Mouse (Mus musculus) testis, postnatal 14 days (tissue): ENCODE data around the gene Cyp2s1.
"Not testable (repeated sequence)": the region's sequence is repeated elsewhere in the genome, so short reads cannot be mapped to it uniquely, and the experiment has no call there.

Source experiments
- DNase-seq: peaks from one replicate; pipeline ENCODE4 v3.0.0; 2021; ENCODE audit warnings: low spot score

Cyp2s1 gene

DNA sequence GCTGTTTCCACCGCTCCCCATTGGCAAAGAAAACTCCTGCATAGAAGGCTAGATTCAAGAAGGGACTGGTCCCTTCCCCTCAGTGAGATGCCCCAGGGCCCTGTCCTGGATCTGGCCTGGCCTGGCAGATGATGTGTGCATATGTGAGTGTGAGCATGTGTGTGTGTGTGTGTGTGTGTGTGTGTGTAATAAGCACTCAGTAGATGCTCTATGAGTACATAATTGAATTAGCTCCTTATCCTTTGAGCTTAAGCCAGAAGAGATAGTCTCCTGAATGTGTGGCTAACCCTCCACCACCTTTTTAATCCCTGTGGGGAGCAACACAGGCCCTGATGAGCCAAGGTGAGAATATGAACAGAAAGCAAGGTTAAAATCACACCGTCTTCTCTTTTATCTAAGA is 5.0 kb downstream of the Cyp2s1 start:
- no peak for DNase-seq

DNA sequence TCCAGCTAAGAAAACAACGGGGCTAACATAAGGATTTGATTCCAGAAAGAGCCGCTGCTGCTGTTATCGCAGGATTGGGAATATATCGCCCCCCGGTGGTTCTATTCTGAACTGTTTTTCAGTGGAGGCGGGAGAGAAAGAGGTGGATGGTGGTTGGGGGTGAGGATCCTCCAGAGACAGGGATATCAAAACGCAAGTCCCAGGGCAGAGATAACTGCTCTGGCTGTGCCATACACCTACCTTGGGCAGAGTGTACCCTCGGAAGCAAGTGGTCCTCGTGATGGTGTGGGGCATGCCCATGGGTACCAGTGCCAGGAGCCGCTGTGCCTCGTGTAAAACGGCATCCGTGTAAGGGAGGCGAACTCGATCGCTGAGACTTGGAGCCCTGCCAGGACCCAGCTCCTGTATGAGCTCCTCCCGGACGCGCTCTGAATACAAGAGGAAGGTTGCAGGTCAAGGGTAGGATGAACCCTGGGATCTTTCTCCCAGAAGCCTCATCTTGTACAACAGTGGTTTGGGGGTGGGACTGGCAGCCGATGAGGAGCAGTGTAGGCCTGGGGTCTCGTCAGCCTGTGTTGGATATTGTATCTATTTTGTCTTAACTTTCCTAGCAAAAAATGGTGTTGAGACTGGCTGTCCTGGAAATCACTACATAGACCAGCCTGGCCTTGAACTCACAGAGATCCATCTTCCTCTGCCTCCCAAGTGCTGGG is 10.9 kb downstream of the Cyp2s1 start:
- peak; percentile 79 for DNase-seq

DNA sequence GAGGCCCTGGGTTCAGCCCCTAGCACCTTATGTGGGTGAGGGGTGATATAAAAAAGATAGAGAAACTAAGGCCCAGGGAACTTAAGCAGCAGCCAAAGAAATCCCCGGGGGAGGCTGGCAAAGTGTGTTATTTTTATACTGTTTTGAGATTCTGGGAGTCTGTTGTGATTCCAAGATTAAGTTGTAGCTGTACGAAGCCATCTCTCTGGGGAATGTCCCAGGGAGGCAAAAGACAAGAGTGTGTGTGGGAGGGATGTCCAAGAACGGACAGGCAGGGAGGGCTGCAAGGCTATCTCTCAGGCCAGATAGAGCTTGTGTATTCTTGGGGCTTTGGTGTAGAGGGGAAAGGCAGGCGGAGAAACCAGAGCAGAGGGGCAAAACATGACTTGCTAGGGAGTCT is 11.9 kb downstream of the Cyp2s1 start:
- peak; percentile 77 for DNase-seq

DNA sequence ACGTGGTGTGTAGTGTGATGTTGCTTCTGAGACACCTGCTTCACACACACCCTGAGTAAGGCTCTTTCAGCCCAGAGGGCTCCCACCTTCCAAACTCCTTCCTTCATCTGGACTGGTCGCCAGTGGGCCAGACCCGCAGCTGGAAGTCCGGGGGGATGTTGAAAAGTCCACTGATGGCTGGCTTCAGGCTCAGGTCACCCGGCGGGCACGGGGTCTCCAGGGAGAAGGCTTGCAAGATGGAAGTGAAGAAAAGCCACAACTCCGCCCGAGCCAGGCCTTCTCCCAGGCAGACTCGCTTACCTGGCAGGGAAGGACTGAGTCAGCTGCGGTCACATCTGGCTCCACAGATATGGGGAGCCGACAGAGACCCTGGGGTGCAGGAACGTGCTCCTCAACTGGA is 13.3 kb downstream of the Cyp2s1 start:
- no peak for DNase-seq

DNA sequence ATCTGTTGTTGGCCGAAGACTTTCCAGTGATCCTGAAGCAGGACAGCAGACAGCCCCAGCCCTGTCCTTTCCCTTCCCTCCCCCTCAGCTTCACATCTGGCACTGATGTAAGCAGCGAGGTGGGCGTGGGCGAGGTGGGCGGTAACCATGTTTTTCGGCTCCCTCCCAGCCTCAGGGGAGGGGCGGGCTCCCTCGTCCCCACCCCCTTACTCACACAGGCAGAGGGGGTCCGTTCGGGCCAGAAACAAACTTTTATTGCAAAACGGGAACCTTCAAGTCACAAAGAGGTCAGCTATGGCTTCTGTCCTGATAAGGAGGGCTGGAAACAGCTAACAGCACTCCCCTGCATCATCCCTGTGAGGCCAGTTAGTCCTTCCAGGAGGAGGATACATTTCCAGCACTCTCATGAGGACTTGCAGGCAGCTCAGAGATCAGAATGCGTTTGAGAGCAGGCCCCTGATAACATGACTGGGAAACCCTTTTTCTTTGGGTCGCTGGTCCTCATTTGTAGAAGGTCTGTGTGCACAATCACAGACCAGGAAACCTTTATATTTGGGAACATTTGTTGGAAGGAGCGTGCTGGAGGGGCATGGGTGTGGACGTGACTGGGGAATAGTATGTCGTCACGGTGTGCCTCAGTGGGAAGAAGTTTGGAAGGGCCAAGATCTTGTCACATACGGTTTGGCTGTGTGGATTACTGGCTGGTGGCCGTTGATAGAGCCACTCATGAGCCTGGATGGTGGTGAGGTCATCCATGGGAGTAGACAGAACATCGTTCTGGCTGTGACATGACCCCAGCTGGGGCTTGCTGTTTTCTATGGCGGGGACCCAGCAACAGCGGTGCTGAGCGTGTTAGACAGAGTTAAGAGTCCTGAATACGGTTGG is 14.2 kb downstream of the Cyp2s1 start:
- peak; percentile 85 for DNase-seq

DNA sequence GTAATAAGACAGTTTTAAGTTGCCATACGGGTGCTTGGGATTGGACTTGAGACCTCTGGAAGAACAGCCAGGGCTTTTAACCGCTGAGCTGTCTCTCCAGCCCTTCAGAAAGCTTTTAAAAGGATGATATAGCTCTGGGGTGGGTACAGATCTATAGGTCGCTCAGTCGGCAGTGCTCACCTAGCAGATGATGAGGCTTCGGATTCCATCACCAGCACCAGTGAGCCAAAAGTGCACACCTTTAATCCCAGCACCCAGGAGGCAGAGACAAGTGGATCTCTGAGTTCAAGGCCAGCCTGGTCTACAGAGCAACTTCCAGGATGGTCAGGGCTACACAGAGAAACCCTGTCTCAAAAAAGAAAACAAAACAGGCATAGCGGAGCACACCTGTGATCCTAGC is 15.7 kb downstream of the Cyp2s1 start:
- DNase-seq: no peak

DNA sequence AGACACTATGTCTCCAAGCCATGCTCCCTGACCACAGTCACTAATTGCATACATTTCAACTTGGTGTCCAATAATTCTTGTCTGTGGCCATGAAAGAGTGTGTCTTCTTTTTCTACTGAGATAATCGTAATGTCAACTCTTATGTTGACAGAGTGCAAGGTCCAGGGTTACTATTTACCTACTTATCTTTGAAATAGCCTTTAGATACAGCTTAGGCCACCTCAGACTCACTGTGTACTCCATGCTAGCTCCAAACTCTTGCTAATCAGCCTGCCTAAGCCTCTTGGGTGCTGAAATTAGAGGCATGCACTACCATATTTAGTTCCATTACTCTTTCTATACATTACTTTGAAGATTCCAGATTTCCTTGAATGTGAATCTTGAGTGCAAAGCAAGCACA is 17.3 kb downstream of the Cyp2s1 start:
- DNase-seq: no peak

DNA sequence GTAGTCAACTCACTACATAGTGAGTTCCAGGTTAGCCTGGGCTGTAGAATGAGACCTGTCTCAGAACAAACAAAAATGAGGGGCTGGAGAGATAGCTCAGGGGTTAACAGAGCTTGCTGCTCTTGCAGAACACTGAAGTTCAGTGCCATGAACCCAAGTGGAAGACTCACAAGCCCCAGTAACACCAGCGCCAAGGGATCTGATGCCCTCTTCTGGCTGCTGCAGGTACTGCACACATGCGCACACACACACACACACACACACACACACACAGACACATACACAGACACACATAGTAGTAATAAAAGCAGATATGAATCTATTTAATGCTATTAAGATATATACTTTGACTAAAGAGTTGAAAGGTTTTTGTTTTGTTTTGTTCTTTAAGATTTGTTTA is 18.2 kb downstream of the Cyp2s1 start:
- no peak for DNase-seq

DNA sequence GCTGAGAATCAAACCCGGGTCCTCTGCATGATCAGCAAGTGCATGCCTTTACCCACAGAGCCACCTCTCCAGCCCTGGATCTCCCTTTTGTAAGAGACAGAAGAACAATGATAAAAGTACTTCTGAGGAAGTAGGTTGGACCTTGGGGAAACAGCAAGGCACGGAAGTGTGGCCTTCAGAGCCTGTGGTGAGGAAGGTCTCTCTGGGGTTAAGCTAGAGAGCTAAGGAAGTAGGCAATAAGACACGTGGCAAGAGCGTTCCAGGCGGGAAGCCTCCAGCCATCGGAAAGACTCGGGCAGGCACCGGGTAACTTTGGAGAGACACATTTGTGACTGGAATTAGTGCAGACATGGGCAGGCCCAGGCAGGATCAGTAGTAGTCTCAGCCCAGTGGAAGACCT is 21.9 kb downstream of the Cyp2s1 start:
- no peak for DNase-seq

DNA sequence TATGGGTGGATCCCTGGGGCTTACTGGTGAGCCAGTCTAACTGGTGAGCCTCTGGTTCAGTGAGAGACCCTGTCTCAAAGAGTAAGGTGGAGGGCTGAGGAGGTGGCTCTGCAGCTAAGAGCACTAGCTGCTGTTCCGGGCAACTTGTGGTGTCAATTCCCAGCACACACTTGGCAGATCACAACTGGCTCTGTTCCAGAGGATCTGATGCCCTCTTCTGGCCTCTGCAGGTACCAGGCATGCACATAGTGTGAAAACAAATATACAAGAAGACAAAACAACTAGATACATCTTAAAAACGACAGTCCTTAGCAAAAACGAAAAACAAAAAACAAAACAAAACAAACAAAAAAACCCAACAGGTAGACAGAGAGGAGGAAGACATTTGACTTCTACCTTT is 23.0 kb downstream of the Cyp2s1 start:
- no peak for DNase-seq

DNA sequence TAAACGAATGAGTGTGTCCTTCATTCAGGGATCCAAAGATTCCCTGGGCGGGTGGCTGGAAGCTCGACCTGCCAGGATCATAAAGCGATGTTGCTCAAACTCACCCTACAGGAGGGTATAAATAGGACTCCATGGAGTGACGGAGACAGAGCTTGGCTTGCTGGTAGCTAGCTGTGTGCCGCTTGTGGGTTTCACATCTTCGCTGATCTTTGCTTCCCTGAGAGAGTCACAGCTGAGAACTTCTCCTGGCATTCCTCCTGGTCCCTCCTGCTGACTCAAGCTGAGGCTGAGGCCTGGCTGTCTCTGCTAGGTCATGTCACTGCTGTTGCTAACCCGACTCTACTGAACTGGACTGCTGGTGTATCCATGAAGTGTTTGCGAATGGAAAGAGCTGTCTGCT is 23.7 kb downstream of the Cyp2s1 start:
- DNase-seq: not testable (repeated sequence)

DNA sequence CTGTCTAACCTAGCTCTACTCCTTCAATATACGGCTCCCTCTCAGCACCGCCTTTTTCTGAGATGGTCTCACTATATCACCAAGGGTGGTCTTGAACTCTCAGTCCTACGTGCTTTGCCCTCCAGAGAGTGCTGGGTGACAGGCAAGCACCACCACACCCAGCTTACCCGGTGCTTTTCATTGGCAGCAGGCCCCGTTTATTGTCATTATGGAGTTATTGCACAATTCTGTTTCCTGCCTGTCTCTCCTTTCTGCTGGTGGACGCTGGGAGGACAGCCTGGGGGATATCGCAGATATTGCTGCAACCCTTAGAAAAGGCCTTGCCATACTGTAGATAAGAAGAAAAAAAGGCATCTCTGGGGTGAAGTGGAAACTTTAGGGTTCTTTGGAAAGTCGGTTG is 26.1 kb downstream of the Cyp2s1 start:
- DNase-seq: no peak

DNA sequence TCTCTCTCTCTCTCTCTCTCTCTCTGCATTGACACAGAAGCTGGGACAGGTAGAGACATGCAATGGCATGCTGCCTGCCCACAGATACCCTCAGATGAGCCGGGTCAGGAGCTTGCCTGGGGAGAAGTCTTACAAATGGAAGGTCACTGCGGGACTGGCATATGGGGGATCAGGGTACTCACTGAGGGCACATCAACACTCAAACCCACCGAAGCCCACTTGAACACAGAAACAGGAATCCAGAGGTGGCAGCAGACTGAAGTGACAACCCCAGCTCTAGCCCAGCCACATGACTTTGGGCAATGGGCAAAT is 27.6 kb downstream of the Cyp2s1 start:
- no peak for DNase-seq

DNA sequence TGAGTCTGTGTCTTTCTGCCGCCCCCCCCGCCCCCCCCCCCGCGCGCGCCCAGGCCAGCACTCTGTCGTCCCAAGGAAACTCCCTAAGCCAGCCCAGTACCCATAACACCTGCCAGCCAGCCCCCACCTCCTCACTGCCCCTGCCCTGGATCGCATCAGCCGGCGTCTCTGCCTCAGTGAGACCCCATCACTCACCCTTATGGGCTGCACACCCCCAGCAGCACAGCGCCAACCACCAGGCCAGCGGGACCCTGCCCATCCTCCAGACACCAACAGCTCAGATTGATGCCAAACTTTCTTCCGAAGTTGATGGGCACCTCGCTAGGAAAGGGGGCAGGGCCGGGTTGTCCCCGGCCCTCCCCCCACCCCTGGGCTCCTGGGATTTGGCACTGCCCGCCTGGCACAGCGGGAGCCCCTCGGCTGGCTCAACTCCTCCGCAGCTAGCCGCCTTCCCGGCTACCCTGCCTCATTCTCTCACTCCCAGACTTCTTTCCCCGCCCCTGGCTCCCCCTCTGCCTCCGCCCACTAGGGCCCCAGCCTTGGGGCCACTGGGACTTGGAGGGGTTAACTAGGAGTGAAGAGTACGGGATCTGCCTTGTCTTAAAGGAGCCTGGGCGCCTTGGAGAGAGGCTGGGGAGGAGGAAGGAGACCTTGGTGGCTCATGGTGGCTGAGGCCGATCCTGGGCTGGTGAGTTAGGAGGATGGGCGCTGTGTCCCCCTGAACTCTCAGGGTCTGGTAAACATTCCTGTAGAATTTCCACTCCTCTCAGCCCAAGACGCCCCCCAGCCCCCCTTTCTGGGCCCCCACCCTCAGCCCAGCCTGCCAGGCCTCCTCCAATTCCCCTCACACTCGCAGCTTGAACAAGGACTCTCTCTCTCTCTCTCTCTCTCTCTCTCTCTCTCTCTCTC is 28.2 kb downstream of the Cyp2s1 start, which contains the start of gene Axl:
TSS of gene Axl (minus strand) at position 486 of the 909 bp plus-strand sequence.
- DNase-seq: peak; percentile 84

DNA sequence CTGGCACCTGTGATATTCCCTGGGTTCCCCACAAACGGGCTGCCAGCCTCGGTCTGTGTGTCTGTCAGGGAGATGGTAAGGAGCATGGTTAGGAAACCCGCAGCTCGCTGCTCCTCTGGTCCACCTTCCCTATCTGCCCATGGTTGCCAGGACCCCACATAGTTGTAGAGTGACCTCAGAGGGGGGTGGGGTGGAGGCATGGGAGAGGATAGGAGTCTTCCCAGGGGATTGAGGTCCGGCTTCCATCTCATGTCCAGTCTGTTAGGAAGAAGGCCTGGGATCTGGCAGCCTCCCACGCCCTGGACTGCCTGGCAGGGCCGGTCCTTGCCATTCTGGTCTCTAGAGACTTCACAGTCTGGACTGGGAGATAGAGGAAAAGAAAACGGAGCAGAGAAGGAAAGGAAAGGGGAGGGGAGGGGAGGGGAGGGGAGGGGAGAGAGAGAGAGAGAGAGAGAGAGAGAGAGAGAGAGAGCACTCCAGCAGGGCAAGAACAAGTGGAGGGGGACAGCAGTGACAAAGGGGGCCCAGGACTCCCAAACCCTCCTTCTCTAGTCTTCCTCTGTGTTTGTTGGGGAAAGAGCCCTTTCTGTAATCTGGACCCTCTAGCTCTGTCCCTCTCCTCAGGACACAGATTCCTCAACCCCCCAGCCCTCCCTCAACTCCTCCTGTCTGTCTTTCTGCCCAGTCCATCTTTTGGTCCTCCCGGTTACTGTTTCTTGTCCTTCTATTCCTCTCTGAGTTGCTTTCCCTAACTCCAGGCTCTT is 29.1 kb downstream of the Cyp2s1 start:
- DNase-seq: no peak

DNA sequence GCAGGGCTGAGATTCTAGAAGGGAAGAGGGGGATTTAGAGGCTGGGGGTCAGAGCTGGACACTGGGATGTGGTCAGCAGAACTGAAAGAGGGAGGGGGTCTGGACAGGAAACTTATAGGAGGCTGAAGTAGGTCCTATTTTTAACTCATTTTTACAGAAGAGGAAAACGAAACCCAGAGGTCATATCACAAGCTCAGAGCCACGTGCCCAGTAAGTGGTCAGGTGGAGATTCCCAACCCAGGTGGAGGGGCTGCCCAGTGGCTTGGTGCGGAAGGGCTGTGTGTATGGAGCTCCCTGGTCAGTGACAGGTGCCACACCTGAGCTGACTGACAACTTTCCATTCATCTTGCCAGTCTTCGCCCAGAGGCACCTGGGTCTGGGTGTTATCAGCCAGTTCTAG is 29.7 kb downstream of the Cyp2s1 start:
- no peak for DNase-seq

DNA sequence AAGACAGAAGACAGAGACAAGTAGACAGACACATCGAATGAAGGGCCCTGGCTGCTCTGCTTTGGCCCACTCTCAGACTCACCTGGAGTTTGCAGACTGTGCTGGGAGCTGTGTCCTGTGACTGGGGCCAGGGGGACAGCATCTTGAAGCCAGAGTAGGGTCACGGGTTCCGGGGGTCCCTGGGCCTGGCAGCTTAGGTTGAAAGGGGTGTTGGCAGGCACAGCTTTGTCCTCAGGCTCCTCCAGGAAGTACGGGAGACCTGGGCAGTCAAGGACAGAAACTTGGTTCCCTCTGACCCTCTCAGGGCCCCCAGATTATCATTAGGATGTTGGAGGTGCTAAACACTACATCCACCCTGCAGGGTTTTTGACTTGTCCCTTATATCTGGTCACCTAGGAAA is 31.0 kb downstream of the Cyp2s1 start:
- DNase-seq: no peak

DNA sequence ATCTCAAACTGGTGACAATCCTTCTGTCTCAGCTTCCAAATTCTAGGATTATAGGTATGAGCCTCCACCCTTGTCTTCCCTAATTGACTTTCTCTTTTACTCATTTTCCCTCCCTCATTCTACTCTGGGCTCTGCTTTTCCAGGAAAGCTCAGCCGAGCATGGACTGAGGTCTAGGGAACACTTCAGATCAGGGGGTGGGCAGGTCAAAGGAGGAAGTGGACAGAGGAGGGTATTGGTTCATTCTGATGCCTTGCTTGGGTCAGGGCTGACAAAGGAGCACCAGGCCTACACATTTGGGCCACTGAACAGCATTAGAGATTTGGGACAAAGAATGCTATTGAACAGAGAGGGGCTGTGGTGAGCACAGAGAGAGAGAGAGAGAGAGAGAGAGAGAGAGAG is 31.9 kb downstream of the Cyp2s1 start:
- no peak for DNase-seq

DNA sequence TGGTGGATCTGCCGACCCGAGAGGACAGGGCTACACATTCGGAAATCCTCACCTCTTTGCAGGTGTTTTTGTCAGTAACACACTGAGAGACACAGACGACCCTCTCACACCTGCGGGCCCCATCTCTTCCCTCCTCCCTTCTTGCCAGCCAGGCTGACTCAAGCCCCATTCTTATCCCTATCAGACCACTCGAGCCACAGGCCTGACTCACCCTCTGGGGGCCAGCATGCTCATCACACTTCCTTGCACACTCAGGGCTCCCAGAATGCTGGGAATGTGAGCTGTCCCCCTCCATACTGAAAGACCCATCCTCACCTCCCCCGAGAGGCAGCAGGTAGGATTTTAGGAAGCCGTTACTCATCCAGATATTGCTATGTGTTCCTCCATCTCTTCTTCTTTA is 33.0 kb downstream of the Cyp2s1 start:
- no peak for DNase-seq

DNA sequence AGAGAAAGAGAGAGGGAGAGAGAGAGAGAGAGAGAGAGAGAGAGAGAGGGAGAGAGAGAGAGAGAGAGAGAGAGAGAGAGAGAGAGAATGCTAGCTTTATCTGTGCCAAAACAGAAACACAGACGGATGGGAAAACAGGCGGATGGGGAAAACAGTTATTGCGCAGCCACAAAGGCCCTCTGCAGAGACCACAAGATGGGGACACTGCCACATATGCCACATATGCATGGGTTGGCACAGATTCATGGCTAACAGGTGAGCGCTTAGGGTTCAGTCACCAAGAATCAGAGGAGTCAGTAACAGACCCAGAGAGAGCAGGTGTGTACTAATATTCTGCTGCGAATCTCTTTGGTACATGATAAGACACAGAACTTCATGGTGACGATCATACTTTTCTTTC is 34.0 kb downstream of the Cyp2s1 start:
- DNase-seq: no peak

DNA sequence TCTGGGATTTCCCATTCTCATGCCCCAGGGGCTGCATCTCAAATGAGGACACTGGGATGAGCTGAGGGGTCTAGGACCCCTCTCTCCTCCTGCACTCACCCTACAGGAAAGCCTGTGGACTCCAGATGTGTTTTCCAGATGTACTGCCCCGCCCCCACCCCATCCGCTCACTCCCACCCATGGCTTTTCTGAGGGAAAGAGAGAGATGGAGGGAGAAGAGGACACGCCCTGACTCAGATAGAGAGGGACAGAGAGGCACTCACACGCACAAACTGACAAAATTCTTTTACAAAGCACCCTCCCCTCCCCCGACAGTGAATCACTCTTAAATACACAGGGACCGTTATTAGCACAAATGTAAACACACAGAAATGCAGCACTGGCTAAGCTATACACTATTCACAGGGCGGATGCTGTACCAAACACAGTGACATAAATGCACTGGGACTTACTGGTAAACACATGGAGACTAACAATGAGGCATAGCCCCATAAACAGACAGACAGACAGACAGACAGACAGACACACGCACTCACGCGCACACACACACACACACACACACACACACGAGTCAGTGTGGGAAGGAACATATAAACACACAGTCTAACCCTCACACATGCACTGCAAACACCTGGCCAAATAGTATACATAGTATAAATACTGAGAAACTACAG is 34.6 kb downstream of the Cyp2s1 start:
- no peak for DNase-seq
